In genomic region chr19:23362006-23362405, GRCm38 (mm10) we compare ENCODE assay signal across 24 mouse cellular contexts.
"Had no signal": no experiment of that assay in that cellular context is flagged by ENCODE, and none has a peak within 500 bp of the region (broad histone marks: within the 10 kb centered on the region; RNA-seq: fewer than 3 reads in every experiment).

No protein-coding gene starts in this region.

- ATAC-seq: intestine, embryonic 16.5 days; liver, embryonic 12.5 days had no signal

- H3K27ac ChIP-seq: heart, adult 2 months; heart, embryonic 13.5 days; heart, embryonic 15.5 days; hindbrain, embryonic 13.5 days; hindbrain, embryonic 15.5 days; hindbrain, postnatal 0 days; kidney, embryonic 15.5 days; kidney, postnatal 0 days; limb, embryonic 13.5 days; limb, embryonic 15.5 days; liver, embryonic 12.5 days; liver, embryonic 14.5 days had no signal

- DNase-seq: gastrocnemius, postnatal 14 days; gastrocnemius, postnatal 36 days; heart, adult 11 months; heart, adult 2 months; heart, postnatal 14 days; heart, postnatal 36 days; kidney, adult 11 months; kidney, adult 2 months; kidney, adult 9 months; kidney, postnatal 14 days; kidney, postnatal 36 days; left cerebral cortex, postnatal 4 days had no signal

- H3K4me3 ChIP-seq: heart, adult 2 months; heart, embryonic 13.5 days; heart, embryonic 15.5 days; hindbrain, embryonic 13.5 days; hindbrain, embryonic 15.5 days; kidney, embryonic 15.5 days; limb, embryonic 13.5 days; limb, embryonic 15.5 days; liver, embryonic 12.5 days had no signal
